Mouse (Mus musculus): ENCODE data around the gene Tmem63c. TPM values are rescaled to one million over a fixed set of nuclear protein-coding genes. Genes with fewer than 3 reads are reported as not detected.

Tmem63c gene
- polyA plus RNA-seq, 2 experiments: 0.10 TPM; not detected in 1

DNA sequence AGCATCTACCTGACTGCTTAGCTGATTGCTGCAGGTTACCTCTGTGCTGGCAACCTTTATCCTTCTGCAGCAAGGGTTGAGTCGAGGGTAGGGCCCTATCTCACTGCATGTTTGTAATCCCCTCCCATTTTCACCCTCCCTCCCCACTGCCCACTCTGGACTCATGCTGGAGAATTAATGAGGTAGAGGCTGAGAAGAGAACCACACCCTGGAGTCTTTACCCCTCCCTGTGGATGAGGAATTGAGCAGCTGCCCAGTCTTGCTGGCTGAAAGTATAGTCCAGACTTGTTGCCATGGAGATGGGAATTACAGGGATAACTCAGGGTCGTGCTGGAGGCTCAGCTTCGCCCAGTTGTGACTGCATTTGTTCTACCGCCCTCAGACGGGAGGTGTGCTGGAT is 23.6 kb downstream of the Tmem63c start:
- DNase-seq (ENCODE audit: low spot score): peak; percentile 70
- WGBS: 18% methylated on average over 5 of the region's 5 CpGs

DNA sequence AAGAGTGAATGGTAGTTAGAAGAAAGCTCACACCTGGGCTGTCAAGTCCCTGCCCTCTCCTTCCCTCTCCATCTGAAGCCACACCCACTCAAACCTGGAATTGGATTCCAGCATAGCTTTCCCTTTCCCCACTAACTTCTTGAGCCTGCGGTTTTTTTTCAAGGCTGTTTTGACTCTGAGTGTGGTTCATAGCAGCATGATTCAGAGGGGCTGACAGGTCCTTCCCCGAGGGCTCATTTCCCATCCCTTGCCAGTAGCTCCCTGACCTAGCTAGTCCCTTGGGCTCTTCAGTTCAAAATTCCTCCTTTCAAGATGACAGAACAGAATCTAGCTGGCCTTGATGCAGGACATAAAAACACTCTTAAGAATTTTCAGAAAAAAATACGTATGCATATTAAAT is 26.4 kb downstream of the Tmem63c start:
- Histone ChIP-seq H3K4me3 (replicated peaks; ENCODE audit: low read length) (no peak overlapping the region), H3K27ac (replicated peaks; ENCODE audit: low read depth, low read length) (no peak overlapping the region), H3K9me3 (ENCODE audit: control insufficient read depth, low read length) (no peaks in the 10 kb centered on the region), H3K9ac (ENCODE audit: low read depth, low read length, severe bottlenecking) (no peak overlapping the region), H3K4me2 (replicated peaks; ENCODE audit: low read depth, low read length, severe bottlenecking) (no peak overlapping the region), H3K27me3 (ENCODE audit: control insufficient read depth, insufficient read depth, low read length) (no peaks in the 10 kb centered on the region), H3K36me3 (ENCODE audit: control insufficient read depth, insufficient read depth, low read length) (no peaks in the 10 kb centered on the region), H3K4me1 (ENCODE audit: control insufficient read depth, insufficient read depth, low read length) (no peaks in the 10 kb centered on the region)
- WGBS: 61% methylated on average over 3 of the region's 3 CpGs
- no peak for DNase-seq (ENCODE audit: low spot score)
- no peak for TF ChIP-seq POLR2A (IDR thresholded peaks at IDR 0.05; ENCODE audit: borderline replicate concordance, extremely low read depth, insufficient read depth, insufficient read length)
- no peak for ATAC-seq (ENCODE audit: low FRiP score, low read depth)

More for the DNA sequence above, 23.6 kb downstream of the Tmem63c start:
- H3K4me2 ChIP-seq (replicated peaks; ENCODE audit: low read depth, low read length, severe bottlenecking): no peak overlapping the region
- no peaks in the 10 kb centered on the region for H3K4me1 ChIP-seq (ENCODE audit: control insufficient read depth, insufficient read depth, low read length)
- no peak for TF ChIP-seq POLR2A (IDR thresholded peaks at IDR 0.05; ENCODE audit: borderline replicate concordance, extremely low read depth, insufficient read depth, insufficient read length)
- H3K9me3 ChIP-seq (ENCODE audit: control insufficient read depth, low read length): no peaks in the 10 kb centered on the region
- H3K27ac ChIP-seq (replicated peaks; ENCODE audit: low read depth, low read length): no peak overlapping the region
- no peaks in the 10 kb centered on the region for H3K27me3 ChIP-seq (ENCODE audit: control insufficient read depth, insufficient read depth, low read length)
- H3K36me3 ChIP-seq (ENCODE audit: control insufficient read depth, insufficient read depth, low read length): no peaks in the 10 kb centered on the region
- ATAC-seq (ENCODE audit: low FRiP score, low read depth): peak; percentile 76
- no peak overlapping the region for H3K4me3 ChIP-seq (replicated peaks; ENCODE audit: low read length)
- no peak overlapping the region for H3K9ac ChIP-seq (ENCODE audit: low read depth, low read length, severe bottlenecking)

DNA sequence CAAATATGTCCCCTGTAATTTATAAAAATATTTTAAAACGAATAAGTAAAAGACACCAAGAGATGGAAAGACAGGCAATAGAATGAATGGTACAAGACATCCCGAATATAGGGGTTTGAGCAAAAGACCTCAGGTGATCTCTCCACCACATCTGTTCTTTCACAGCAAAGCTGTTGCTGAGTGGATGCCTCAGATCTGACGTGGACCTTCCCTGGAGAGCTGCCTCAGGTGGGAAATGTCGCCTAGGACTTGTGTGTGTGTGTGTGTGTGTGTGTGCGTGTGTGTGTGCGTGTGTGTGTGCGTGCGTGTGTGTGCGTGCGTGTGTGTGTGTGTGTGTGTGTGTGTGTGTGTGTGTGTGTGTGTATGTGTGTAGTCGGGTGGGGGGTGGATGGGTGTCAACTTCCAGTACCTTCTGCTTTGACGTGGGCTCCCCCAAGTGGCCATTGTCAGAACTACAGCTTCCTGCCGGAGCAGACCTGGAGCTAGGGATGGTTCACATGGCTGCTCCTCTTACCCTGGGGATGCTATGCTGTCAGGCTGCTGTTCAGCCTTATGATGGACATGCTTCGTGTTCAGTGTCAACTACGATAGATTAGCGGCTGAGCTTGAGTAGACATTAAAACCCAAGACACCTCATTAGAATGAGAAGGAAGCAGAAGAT is 31.7 kb downstream of the Tmem63c start:
- Histone ChIP-seq H3K4me2 (replicated peaks; ENCODE audit: low read depth, low read length, severe bottlenecking) (no peak overlapping the region), H3K27me3 (ENCODE audit: control insufficient read depth, insufficient read depth, low read length) (no peaks in the 10 kb centered on the region), H3K9me3 (ENCODE audit: control insufficient read depth, low read length) (no peaks in the 10 kb centered on the region), H3K4me3 (replicated peaks; ENCODE audit: low read length) (no peak overlapping the region), H3K36me3 (ENCODE audit: control insufficient read depth, insufficient read depth, low read length) (no peaks in the 10 kb centered on the region), H3K27ac (replicated peaks; ENCODE audit: low read depth, low read length) (no peak overlapping the region), H3K4me1 (ENCODE audit: control insufficient read depth, insufficient read depth, low read length) (no peaks in the 10 kb centered on the region), H3K9ac (ENCODE audit: low read depth, low read length, severe bottlenecking) (no peak overlapping the region)
- WGBS: 26% methylated on average over 12 of the region's 16 CpGs
- no peak for ATAC-seq (ENCODE audit: low FRiP score, low read depth)
- peak; percentile 27 for DNase-seq (ENCODE audit: low spot score)
- no peak for TF ChIP-seq POLR2A (IDR thresholded peaks at IDR 0.05; ENCODE audit: borderline replicate concordance, extremely low read depth, insufficient read depth, insufficient read length)

DNA sequence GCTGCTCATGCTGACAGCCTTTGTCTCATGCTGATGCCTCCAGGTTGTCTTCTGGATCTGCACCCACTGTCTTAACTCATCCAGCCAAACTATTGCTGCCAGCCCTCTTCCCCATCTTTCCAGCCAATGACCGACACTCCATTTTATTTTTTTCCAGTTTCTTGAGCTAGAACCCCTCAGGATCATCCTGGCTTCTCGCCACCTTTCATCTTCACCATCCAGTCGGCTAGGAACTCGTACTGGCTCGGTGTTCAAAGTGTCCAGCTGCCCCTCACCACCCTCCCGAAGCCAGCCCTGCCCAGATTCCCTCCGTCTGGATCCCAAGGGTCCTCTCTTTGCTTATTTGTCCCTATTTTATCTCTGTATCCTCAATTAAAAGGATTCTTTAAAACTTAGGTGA is 33.7 kb downstream of the Tmem63c start:
- no peak for ATAC-seq (ENCODE audit: low FRiP score, low read depth)
- H3K27ac ChIP-seq (replicated peaks; ENCODE audit: low read depth, low read length): no peak overlapping the region
- no peaks in the 10 kb centered on the region for H3K27me3 ChIP-seq (ENCODE audit: control insufficient read depth, insufficient read depth, low read length)
- DNase-seq (ENCODE audit: low spot score): no peak
- no peaks in the 10 kb centered on the region for H3K9me3 ChIP-seq (ENCODE audit: control insufficient read depth, low read length)
- WGBS: 73% methylated on average over 7 of the region's 7 CpGs
- no peaks in the 10 kb centered on the region for H3K4me1 ChIP-seq (ENCODE audit: control insufficient read depth, insufficient read depth, low read length)
- H3K9ac ChIP-seq (ENCODE audit: low read depth, low read length, severe bottlenecking): no peak overlapping the region
- no peak overlapping the region for H3K4me2 ChIP-seq (replicated peaks; ENCODE audit: low read depth, low read length, severe bottlenecking)
- H3K4me3 ChIP-seq (replicated peaks; ENCODE audit: low read length): no peak overlapping the region
- no peaks in the 10 kb centered on the region for H3K36me3 ChIP-seq (ENCODE audit: control insufficient read depth, insufficient read depth, low read length)
- TF ChIP-seq POLR2A (IDR thresholded peaks at IDR 0.05; ENCODE audit: borderline replicate concordance, extremely low read depth, insufficient read depth, insufficient read length): no peak

DNA sequence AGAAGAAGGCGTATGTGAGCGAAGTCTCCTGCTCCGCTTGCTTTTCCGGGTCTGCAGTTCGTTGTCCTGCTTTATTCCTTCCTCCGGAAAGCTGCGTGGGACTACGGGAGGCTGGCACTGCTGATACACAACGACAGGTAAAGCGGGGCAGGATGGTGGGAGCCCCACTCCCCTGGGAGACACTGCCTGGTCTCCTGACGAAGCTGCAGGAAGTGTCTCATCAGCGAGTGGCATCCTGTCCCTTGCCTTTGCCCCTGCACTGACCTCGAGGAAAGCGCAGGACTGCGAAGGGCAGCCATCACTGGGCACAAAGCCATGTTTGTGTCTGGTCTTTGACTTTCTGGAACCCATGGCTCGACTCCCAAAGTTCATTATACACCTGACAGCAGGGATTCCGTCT is 35.9 kb downstream of the Tmem63c start:
- no peak for TF ChIP-seq POLR2A (IDR thresholded peaks at IDR 0.05; ENCODE audit: borderline replicate concordance, extremely low read depth, insufficient read depth, insufficient read length)

More for the DNA sequence above, 35.9 kb downstream of the Tmem63c start:
- H3K4me2 ChIP-seq (replicated peaks; ENCODE audit: low read depth, low read length, severe bottlenecking): no peak overlapping the region
- no peaks in the 10 kb centered on the region for H3K27me3 ChIP-seq (ENCODE audit: control insufficient read depth, insufficient read depth, low read length)
- H3K27ac ChIP-seq (replicated peaks; ENCODE audit: low read depth, low read length): no peak overlapping the region
- no peak overlapping the region for H3K4me3 ChIP-seq (replicated peaks; ENCODE audit: low read length)
- ATAC-seq (ENCODE audit: low FRiP score, low read depth) (no peak), DNase-seq (ENCODE audit: low spot score) (no peak)
- no peaks in the 10 kb centered on the region for H3K9me3 ChIP-seq (ENCODE audit: control insufficient read depth, low read length)
- H3K9ac ChIP-seq (ENCODE audit: low read depth, low read length, severe bottlenecking): no peak overlapping the region
- 67% methylated on average over 17 of the region's 17 CpGs for WGBS
- H3K4me1 ChIP-seq (ENCODE audit: control insufficient read depth, insufficient read depth, low read length): no peaks in the 10 kb centered on the region
- H3K36me3 ChIP-seq (ENCODE audit: control insufficient read depth, insufficient read depth, low read length): no peaks in the 10 kb centered on the region

Data from limb, embryonic 14.5 days (tissue).